Mouse (Mus musculus): Measurements from ENCODE around the gene Hfe2. TPM values are rescaled to one million over a fixed set of nuclear protein-coding genes. Genes with fewer than 3 reads are reported as not detected.

The Hfe2 gene
- total RNA-seq, 4 experiments from 2014 or later, result 271 to 333 (median 312) TPM

- peak; percentile 100 for DNase-seq (ENCODE audit: low spot score)
These were observed 32.7 kb downstream of the Hfe2 start, which contains the start of gene Txnip for GRCm38 (mm10) chr3:96557694-96558093. Txnip (plus strand) TSS chr3:96557957.

GRCm38 (mm10) chr3:96558159-96558558 lies 33.2 kb downstream of the Hfe2 start:
- DNase-seq (ENCODE audit: low spot score), result no peak

- DNase-seq (ENCODE audit: low spot score), result no peak
These were observed 33.8 kb downstream of the Hfe2 start for GRCm38 (mm10) chr3:96558668-96559196.

- DNase-seq (ENCODE audit: low spot score), result no peak
These were observed 34.5 kb downstream of the Hfe2 start for GRCm38 (mm10) chr3:96559398-96559910.

GRCm38 (mm10) chr3:96559911-96560850 lies 35.2 kb downstream of the Hfe2 start:
- no peak for DNase-seq (ENCODE audit: low spot score)

GRCm38 (mm10) chr3:96560881-96561668 lies 36.1 kb downstream of the Hfe2 start:
- no peak for DNase-seq (ENCODE audit: low spot score)

GRCm38 (mm10) chr3:96561946-96562681 lies 37.1 kb downstream of the Hfe2 start:
- no peak for DNase-seq (ENCODE audit: low spot score)

GRCm38 (mm10) chr3:96563267-96563666 lies 38.3 kb downstream of the Hfe2 start:
- DNase-seq (ENCODE audit: low spot score), result no peak

- DNase-seq (ENCODE audit: low spot score), result no peak
These were observed 39.1 kb downstream of the Hfe2 start for GRCm38 (mm10) chr3:96563911-96564632.

- no peak for DNase-seq (ENCODE audit: low spot score)
These were observed 39.7 kb downstream of the Hfe2 start for GRCm38 (mm10) chr3:96564633-96565032.

GRCm38 (mm10) chr3:96565105-96565504 lies 40.1 kb downstream of the Hfe2 start:
- DNase-seq (ENCODE audit: low spot score), result no peak

GRCm38 (mm10) chr3:96566661-96567450 lies 41.9 kb downstream of the Hfe2 start:
- DNase-seq (ENCODE audit: low spot score), result no peak

- no peak for DNase-seq (ENCODE audit: low spot score)
These were observed 43.6 kb downstream of the Hfe2 start for GRCm38 (mm10) chr3:96568605-96569004.

GRCm38 (mm10) chr3:96569506-96569905 lies 44.5 kb downstream of the Hfe2 start:
- DNase-seq (ENCODE audit: low spot score), result no peak

GRCm38 (mm10) chr3:96569966-96570605 lies 45.1 kb downstream of the Hfe2 start:
- DNase-seq (ENCODE audit: low spot score), result no peak

- DNase-seq (ENCODE audit: low spot score), result no peak
These were observed 45.7 kb downstream of the Hfe2 start for GRCm38 (mm10) chr3:96570643-96571042.

- no peak for DNase-seq (ENCODE audit: low spot score)
These were observed 46.4 kb downstream of the Hfe2 start for GRCm38 (mm10) chr3:96571336-96571735.

GRCm38 (mm10) chr3:96571896-96572698 lies 47.1 kb downstream of the Hfe2 start:
- DNase-seq (ENCODE audit: low spot score), result peak; percentile 74

Measured in heart, adult 8-10 months (tissue).